Mouse (Mus musculus) midbrain, postnatal 0 days (tissue): Measurements from ENCODE around the gene Nmb. TPM values are rescaled to one million over a fixed set of nuclear protein-coding genes. Genes with fewer than 3 reads are reported as not detected.
A peak's percentile ranks its signal among the peaks of the same experiment; 100 is the strongest.

Experiments
- ATAC-seq: fragments of 200-750 bp; cut with Nextera tagmentation; 2 replicates; pipeline ENCODE4 v1.8.0; 2017; ENCODE audit warnings: moderate number of reproducible peaks, mild to moderate bottlenecking, moderate TSS enrichment, moderate library complexity; ENCODE audit not compliant: low FRiP score
- DNase-seq: peaks from one replicate; pipeline ENCODE4 v3.0.0-alpha.2; 2015; ENCODE audit warnings: low spot score
- H3K27ac ChIP-seq: fragments of 300-500 bp; sonication (generic); 2 replicates; pipeline ENCODE4 v1.5.1; 2014; ENCODE audit warnings: low read depth, mild to moderate bottlenecking, low read length, mixed read lengths
- H3K27me3 ChIP-seq: fragments of 300-500 bp; sonication (generic); 2 replicates; pipeline ENCODE4 v1.6.1; 2014; ENCODE audit warnings: low read length, control low read depth, mixed read lengths; ENCODE audit not compliant: insufficient read depth
- H3K36me3 ChIP-seq: fragments of 300-500 bp; sonication (generic); 2 replicates; pipeline ENCODE4 v1.6.1; 2014; ENCODE audit warnings: low read length, control low read depth, mixed read lengths; ENCODE audit not compliant: insufficient read depth
- H3K4me1 ChIP-seq: fragments of 300-500 bp; sonication (generic); 2 replicates; pipeline ENCODE4 v1.6.1; 2014; ENCODE audit warnings: mild to moderate bottlenecking, control low read depth, antibody characterized with exemption, low read length, mixed read lengths; ENCODE audit not compliant: insufficient read depth
- H3K4me2 ChIP-seq: fragments of 300-500 bp; sonication (generic); 2 replicates; pipeline ENCODE4 v1.6.1; 2014; ENCODE audit warnings: low read depth, mild to moderate bottlenecking, low read length, mixed read lengths; ENCODE audit not compliant: poor library complexity, severe bottlenecking
- H3K4me3 ChIP-seq: fragments of 300-500 bp; sonication (generic); 2 replicates; pipeline ENCODE4 v1.5.1; 2014; ENCODE audit warnings: low read depth, mild to moderate bottlenecking, low read length, moderate library complexity
- H3K9ac ChIP-seq: fragments of 300-500 bp; sonication (generic); replicated peaks from 2 replicates; pipeline ENCODE4 v1.6.1; 2014; ENCODE audit warnings: mild to moderate bottlenecking, low read length, moderate library complexity, mixed read lengths; ENCODE audit not compliant: poor library complexity, severe bottlenecking
- H3K9me3 ChIP-seq: fragments of 300-500 bp; sonication (generic); 2 replicates; pipeline ENCODE4 v1.6.1; 2016; ENCODE audit warnings: low read length, control low read depth
- CTCF ChIP-seq: IDR thresholded peaks from 2 replicates; pipeline ENCODE4 v1.5.1; 2016; ENCODE audit warnings: antibody characterized with exemption, mild to moderate bottlenecking
- WGBS: fragments of 180-500 bp; shearing (Covaris S2); extraction: QIAGEN DNeasy Blood & Tissue Kit; methylation state at CpG from one replicate; pipeline ENCODE4 v1.1.7; 2014; 5-methylcytosine and 5-hydroxymethylcytosine counted together
- polyA plus RNA-seq: library from polyadenylated mRNA; unstranded; fragments of >200 nt; fragmentation: Nextera tagmentation; extraction: Ambion mirVana; gene quantifications from 2 replicates; pipeline ENCODE4 v1.2.1, GENCODE M21; 2015
- total RNA-seq: library from RNA; depleted of rRNA; stranded (reverse); fragments of >200 nt; gene quantifications from 2 replicates; pipeline ENCODE4 v1.2.3, GENCODE M21; 2014

The Nmb gene
- total and polyA plus RNA-seq, 2 experiments from 2014 or later = 9.4 to 13.0 TPM

GRCm38 (mm10) chr7:80868686-80869085, 36.2 kb downstream of the Nmb start:
- Histone ChIP-seq H3K4me1 (peaks cover 4% of the 10 kb centered on the region; the same call in 1 of the 2 replicates), H3K9me3 (no peaks in the 10 kb centered on the region), H3K27me3 (no peaks in the 10 kb centered on the region), H3K27ac (no peak overlapping the region), H3K4me3 (no peak overlapping the region), H3K4me2 (no peak overlapping the region), H3K9ac (no peak overlapping the region), H3K36me3 (peaks cover 35% of the 10 kb centered on the region)
- WGBS = 93% methylated on average over 2 of the region's 2 CpGs
- ATAC-seq (no peak), DNase-seq (no peak)
- no peak for TF ChIP-seq CTCF

GRCm38 (mm10) chr7:80866514-80867147, 38.2 kb downstream of the Nmb start:
- no peak for DNase-seq
- Histone ChIP-seq H3K27ac (no peak overlapping the region), H3K36me3 (peaks cover 35% of the 10 kb centered on the region), H3K4me3 (no peak overlapping the region), H3K4me2 (no peak overlapping the region), H3K27me3 (no peaks in the 10 kb centered on the region), H3K9me3 (no peaks in the 10 kb centered on the region), H3K9ac (no peak overlapping the region), H3K4me1 (peaks cover 8% of the 10 kb centered on the region; the same call in 1 of the 2 replicates)
- 86% methylated on average over 7 of the region's 7 CpGs for WGBS
- TF ChIP-seq CTCF = no peak
- no peak for ATAC-seq

DNA sequence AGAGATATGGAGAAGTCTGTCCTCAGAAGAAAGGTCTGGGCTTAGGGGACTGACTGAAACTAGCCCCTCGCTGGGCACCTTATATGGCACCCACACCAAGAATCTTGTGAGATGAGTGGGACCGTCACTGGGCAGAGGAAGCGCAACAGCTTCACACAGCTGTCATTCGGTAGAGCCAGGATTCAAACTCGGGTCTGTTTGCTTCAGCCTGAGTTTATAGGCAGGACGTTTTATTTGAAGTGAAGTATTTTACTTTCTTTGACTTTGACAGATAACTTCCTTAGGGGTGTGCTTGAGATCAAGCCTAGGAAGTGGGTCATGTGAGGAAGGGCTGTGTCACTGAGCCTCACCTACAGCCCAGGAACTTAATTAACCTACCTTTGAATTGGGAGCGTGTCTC, 39.4 kb downstream of the Nmb start:
- Histone ChIP-seq H3K4me1 (peaks cover 8% of the 10 kb centered on the region; the same call in 1 of the 2 replicates), H3K27ac (no peak overlapping the region), H3K9ac (no peak overlapping the region), H3K36me3 (peaks cover 32% of the 10 kb centered on the region), H3K4me3 (no peak overlapping the region), H3K27me3 (no peaks in the 10 kb centered on the region), H3K4me2 (no peak overlapping the region), H3K9me3 (no peaks in the 10 kb centered on the region)
- WGBS = 97% methylated on average over 7 of the region's 7 CpGs
- DNase-seq (no peak), ATAC-seq (no peak)
- TF ChIP-seq CTCF = no peak

DNA sequence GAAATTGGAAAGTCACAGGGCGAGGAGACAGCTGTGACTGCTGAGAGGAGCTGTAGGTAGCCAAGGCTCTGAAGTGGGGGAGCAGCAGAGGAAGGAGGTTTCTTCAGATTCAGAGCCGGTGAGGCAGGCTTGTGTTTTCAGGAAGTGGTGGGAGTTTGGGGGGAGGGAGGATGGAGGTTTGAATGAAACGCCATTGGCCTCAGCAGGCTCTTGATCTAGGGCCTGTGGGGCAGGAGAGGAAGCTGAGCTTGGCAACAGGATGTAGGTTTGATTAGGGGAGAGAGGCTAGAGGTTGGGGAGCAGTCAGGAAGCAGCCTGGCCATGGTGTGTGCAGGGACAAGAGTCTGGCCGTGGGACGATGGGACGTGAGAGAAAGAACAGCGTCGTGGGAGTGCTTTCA, 40.0 kb downstream of the Nmb start:
- no peak overlapping the region for H3K4me2 ChIP-seq
- no peak overlapping the region for H3K4me3 ChIP-seq
- H3K27me3 ChIP-seq = no peaks in the 10 kb centered on the region
- H3K9me3 ChIP-seq = no peaks in the 10 kb centered on the region
- no peak for TF ChIP-seq CTCF
- H3K4me1 ChIP-seq = peaks cover 8% of the 10 kb centered on the region; the same call in 1 of the 2 replicates
- 82% methylated on average over 8 of the region's 8 CpGs for WGBS
- H3K36me3 ChIP-seq = peaks cover 28% of the 10 kb centered on the region
- no peak overlapping the region for H3K9ac ChIP-seq
- no peak overlapping the region for H3K27ac ChIP-seq
- ATAC-seq = no peak
- DNase-seq = no peak

GRCm38 (mm10) chr7:80864151-80864550, 40.7 kb downstream of the Nmb start:
- Histone ChIP-seq H3K27me3 (no peaks in the 10 kb centered on the region), H3K4me3 (no peak overlapping the region), H3K4me1 (peaks cover 8% of the 10 kb centered on the region; the same call in 1 of the 2 replicates), H3K27ac (no peak overlapping the region), H3K9ac (no peak overlapping the region), H3K9me3 (no peaks in the 10 kb centered on the region), H3K4me2 (no peak overlapping the region), H3K36me3 (peaks cover 24% of the 10 kb centered on the region)
- no peak for TF ChIP-seq CTCF
- 63% methylated on average over 1 of the region's 1 CpGs for WGBS
- ATAC-seq (no peak), DNase-seq (no peak)

- TF ChIP-seq CTCF = no peak
- ATAC-seq (no peak), DNase-seq (no peak)
- no peak overlapping the region for H3K27ac ChIP-seq
- no peaks in the 10 kb centered on the region for H3K27me3 ChIP-seq
- no peak overlapping the region for H3K4me3 ChIP-seq
- 86% methylated on average over 5 of the region's 5 CpGs for WGBS
- H3K9me3 ChIP-seq = no peaks in the 10 kb centered on the region
- peak overlapping the region; percentile 0 for H3K4me2 ChIP-seq
- no peak overlapping the region for H3K9ac ChIP-seq
- H3K4me1 ChIP-seq = peaks cover 8% of the 10 kb centered on the region; the same call in 1 of the 2 replicates
- peaks cover 21% of the 10 kb centered on the region for H3K36me3 ChIP-seq
Measured at GRCm38 (mm10) chr7:80863520-80863919, 41.4 kb downstream of the Nmb start.
